Mouse (Mus musculus): ENCODE data around the gene Rwdd4a. TPM values are rescaled to one million over a fixed set of nuclear protein-coding genes. Genes with fewer than 3 reads are reported as not detected.

Rwdd4a gene
- total RNA-seq (2014; rRNA removed) (13.4 and 18.6 TPM in 2 replicates), polyA plus RNA-seq (2015; fragmentation: Nextera tagmentation; extraction: Ambion mirVana) (29.1 and 29.7 TPM in 2 replicates)

DNA sequence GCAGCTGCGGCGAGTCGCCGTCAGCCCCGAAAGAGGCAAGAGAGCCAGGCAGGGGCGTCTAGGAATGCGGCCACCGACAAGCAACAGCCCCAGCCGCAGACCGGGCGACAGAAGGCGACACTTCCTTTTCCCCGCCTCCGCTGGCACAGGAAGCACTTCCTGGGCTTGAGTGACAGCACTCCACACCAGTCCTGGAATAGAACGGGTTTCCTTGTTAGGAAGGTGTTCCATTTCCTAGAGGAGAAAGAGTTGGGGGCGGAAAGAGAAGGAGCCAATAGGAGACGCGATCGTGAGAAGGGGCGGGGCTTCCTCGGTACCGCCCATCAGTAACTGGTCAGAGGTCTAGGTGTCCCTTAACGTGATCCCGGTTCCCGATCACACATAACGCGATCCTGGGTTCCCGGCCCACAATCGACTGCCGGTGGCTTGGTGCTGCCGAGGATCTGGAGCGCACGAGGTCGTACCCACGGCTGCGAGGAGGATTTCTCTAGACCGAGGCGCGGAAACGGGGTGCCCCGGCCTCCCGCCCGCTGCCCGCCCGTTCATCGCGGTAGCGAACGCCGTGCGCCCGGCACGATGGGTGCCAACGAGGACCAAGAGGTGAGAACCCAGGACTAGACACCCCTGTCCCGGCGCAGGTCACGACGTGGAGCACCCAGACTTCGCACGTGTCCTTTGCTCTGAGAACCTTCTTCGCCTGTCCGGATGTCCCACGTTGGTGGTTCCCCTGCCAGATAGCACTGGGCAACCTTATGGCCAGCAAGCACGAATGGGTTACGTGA is at the start of gene Rwdd4a, which contains the start of gene Trappc11:
Rwdd4a (plus strand) TSS at position 321 of the 782 bp plus-strand sequence.
Trappc11 (minus strand) TSS at position 127 of the 782 bp plus-strand sequence.
- peak within 1 kb of the TSS; percentile 87 for H3K27ac ChIP-seq (ENCODE audit: low read depth, low read length)
- TF ChIP-seq CTCF (IDR thresholded peaks at IDR 0.05; ENCODE audit: low read depth) = no peak
- 2% methylated on average over 65 of the region's 65 CpGs for WGBS
- DNase-seq (peak; percentile 98), ATAC-seq (peak; percentile 100)
- H3K9ac ChIP-seq = peak within 1 kb of the TSS; percentile 83
- peaks cover 9% of the 10 kb centered on the region for H3K36me3 ChIP-seq (ENCODE audit: insufficient read depth)
- peaks cover 8% of the 10 kb centered on the region for H3K4me1 ChIP-seq (ENCODE audit: insufficient read depth)
- H3K27me3 ChIP-seq (ENCODE audit: insufficient read depth, low read length) = no peaks in the 10 kb centered on the region
- peak within 1 kb of the TSS; percentile 68 for H3K4me2 ChIP-seq (ENCODE audit: low read depth)
- peak within 1 kb of the TSS; percentile 81 for H3K4me3 ChIP-seq (ENCODE audit: low read depth, low read length)
- H3K9me3 ChIP-seq (ENCODE audit: low read length) = no peaks in the 10 kb centered on the region

DNA sequence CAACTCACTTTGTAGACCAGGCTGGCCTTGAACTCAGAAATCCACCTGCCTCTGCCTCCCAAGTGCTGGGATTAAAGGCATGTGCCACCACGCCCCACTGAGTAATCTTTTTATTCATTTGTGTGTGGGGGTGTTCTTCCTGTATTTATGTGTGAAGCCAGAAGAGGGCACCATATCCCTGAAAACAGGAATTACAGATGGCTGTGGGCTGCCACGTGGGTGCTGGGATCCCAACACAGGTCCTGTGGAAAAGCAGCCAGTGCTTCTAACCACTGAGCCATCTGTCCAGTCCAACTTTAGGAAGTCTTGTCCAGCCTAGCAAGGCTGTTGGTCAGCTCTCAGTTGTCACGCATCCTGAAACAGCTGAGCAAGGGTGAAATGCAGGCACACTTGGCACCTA is 46.2 kb upstream of the Rwdd4a start:
- DNase-seq = no peak
- Histone ChIP-seq H3K9me3 (ENCODE audit: low read length) (no peaks in the 10 kb centered on the region), H3K4me3 (ENCODE audit: low read depth, low read length) (no peak overlapping the region), H3K4me1 (ENCODE audit: insufficient read depth) (no peaks in the 10 kb centered on the region), H3K9ac (no peak overlapping the region), H3K36me3 (ENCODE audit: insufficient read depth) (peaks cover 25% of the 10 kb centered on the region), H3K27ac (ENCODE audit: low read depth, low read length) (no peak overlapping the region), H3K27me3 (ENCODE audit: insufficient read depth, low read length) (no peaks in the 10 kb centered on the region), H3K4me2 (ENCODE audit: low read depth) (no peak overlapping the region)
- no peak for TF ChIP-seq CTCF (IDR thresholded peaks at IDR 0.05; ENCODE audit: low read depth)
- ATAC-seq = no peak
- 91% methylated on average over 3 of the region's 3 CpGs for WGBS

DNA sequence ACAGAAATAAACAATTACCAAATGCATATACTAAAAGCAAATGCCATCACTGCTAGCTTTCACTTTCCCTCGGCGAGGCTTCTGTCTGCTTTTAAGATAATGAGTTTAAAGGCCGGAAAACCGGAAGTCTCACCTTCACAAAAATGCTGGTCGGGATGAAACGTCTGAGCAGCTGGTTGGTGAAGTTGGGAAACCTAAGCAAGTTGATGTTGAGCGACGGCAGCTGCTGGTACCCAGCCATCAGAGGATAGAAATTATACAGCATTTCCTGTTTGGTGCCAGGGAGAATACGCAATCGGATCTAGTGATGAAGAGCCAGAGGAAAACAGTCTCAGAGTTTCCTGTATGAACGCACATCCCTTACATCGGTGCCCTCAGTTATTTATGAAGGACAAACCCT is 40.4 kb upstream of the Rwdd4a start:
- H3K4me3 ChIP-seq (ENCODE audit: low read depth, low read length) = no peak overlapping the region
- H3K27ac ChIP-seq (ENCODE audit: low read depth, low read length) = no peak overlapping the region
- 94% methylated on average over 12 of the region's 12 CpGs for WGBS
- DNase-seq (no peak), ATAC-seq (no peak)
- no peak overlapping the region for H3K9ac ChIP-seq
- no peaks in the 10 kb centered on the region for H3K9me3 ChIP-seq (ENCODE audit: low read length)
- peaks cover 70% of the 10 kb centered on the region for H3K36me3 ChIP-seq (ENCODE audit: insufficient read depth)
- no peaks in the 10 kb centered on the region for H3K4me1 ChIP-seq (ENCODE audit: insufficient read depth)
- H3K4me2 ChIP-seq (ENCODE audit: low read depth) = no peak overlapping the region
- no peaks in the 10 kb centered on the region for H3K27me3 ChIP-seq (ENCODE audit: insufficient read depth, low read length)
- TF ChIP-seq CTCF (IDR thresholded peaks at IDR 0.05; ENCODE audit: low read depth) = no peak

DNA sequence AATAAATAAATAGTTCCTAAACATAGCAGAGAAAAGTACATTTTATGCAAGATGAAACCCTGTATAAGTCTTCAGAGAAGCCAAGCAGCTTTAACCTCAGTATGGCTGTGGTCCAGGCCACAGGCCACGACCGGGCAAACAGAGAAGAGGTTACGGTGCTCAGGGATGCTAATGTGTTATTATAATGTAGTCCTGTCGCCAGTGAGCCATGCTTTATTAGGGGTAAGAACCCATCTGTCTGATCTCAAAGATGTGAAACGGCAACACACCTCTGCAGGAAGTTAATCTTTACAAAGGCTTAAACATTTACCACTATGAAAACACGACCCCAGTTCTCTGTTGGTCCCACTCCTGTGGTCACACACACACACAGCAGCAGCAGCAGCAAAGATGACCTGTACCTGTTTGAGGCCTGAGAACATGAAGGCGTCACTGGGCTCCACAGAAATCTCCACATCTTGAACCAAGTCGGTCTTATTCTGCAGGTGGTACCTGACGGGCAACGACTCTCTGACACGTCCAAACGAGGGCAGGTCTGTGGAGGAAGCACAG is 38.8 kb upstream of the Rwdd4a start:
- Histone ChIP-seq H3K36me3 (ENCODE audit: insufficient read depth) (peaks cover 76% of the 10 kb centered on the region), H3K4me3 (ENCODE audit: low read depth, low read length) (no peak overlapping the region), H3K27me3 (ENCODE audit: insufficient read depth, low read length) (no peaks in the 10 kb centered on the region), H3K4me1 (ENCODE audit: insufficient read depth) (no peaks in the 10 kb centered on the region), H3K9ac (no peak overlapping the region), H3K27ac (ENCODE audit: low read depth, low read length) (no peak overlapping the region), H3K4me2 (ENCODE audit: low read depth) (no peak overlapping the region), H3K9me3 (ENCODE audit: low read length) (no peaks in the 10 kb centered on the region)
- 90% methylated on average over 12 of the region's 12 CpGs for WGBS
- ATAC-seq (no peak), DNase-seq (no peak)
- TF ChIP-seq CTCF (IDR thresholded peaks at IDR 0.05; ENCODE audit: low read depth) = no peak

DNA sequence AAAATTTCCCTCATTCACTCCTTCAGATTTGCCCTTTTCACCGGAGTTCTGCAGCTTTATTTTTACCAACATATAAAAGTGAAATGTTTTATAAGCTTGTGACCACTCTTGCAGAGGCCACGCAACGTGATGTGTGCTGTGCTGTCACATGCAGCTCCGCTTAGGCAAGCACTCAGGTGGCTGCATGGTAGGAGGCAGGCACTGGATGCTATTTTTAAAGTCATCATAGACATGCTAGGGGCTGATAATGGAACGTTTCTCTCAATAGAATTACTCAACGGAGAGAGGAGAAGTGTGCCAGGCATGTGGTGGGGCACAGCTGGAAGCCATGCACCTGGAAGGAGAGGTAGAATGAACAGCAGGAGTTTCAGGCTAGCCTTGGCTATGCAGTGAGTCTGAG is 38.0 kb upstream of the Rwdd4a start:
- ATAC-seq (no peak), DNase-seq (no peak)
- Histone ChIP-seq H3K27ac (ENCODE audit: low read depth, low read length) (no peak overlapping the region), H3K9ac (no peak overlapping the region), H3K9me3 (ENCODE audit: low read length) (no peaks in the 10 kb centered on the region), H3K36me3 (ENCODE audit: insufficient read depth) (peaks cover 80% of the 10 kb centered on the region), H3K4me2 (ENCODE audit: low read depth) (no peak overlapping the region), H3K27me3 (ENCODE audit: insufficient read depth, low read length) (no peaks in the 10 kb centered on the region), H3K4me3 (ENCODE audit: low read depth, low read length) (no peak overlapping the region), H3K4me1 (ENCODE audit: insufficient read depth) (no peaks in the 10 kb centered on the region)
- TF ChIP-seq CTCF (IDR thresholded peaks at IDR 0.05; ENCODE audit: low read depth) = no peak
- 83% methylated on average over 6 of the region's 6 CpGs for WGBS

DNA sequence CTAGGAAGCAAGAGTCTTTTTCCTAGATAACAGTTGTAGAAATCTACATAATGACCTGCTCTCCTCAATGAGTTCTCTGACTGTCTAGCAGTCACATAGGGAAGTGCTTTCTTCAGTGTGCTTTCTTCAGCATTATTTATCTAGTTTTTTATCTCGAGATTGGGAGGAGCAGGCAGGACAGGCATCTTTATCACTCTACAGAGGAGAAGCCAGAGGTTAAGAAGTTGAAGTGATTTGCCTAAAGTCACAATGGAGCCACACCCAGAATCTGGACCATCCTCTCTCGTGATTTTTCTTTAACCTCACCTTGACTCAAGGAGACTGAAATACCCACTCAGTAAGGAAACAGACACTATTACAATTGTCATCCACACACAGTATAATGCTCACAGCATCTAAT is 31.5 kb upstream of the Rwdd4a start:
- Histone ChIP-seq H3K27ac (ENCODE audit: low read depth, low read length) (no peak overlapping the region), H3K4me2 (ENCODE audit: low read depth) (no peak overlapping the region), H3K4me1 (ENCODE audit: insufficient read depth) (no peaks in the 10 kb centered on the region), H3K4me3 (ENCODE audit: low read depth, low read length) (no peak overlapping the region), H3K27me3 (ENCODE audit: insufficient read depth, low read length) (no peaks in the 10 kb centered on the region), H3K9me3 (ENCODE audit: low read length) (no peaks in the 10 kb centered on the region), H3K36me3 (ENCODE audit: insufficient read depth) (peaks cover 76% of the 10 kb centered on the region), H3K9ac (no peak overlapping the region)
- 81% methylated on average over 2 of the region's 2 CpGs for WGBS
- TF ChIP-seq CTCF (IDR thresholded peaks at IDR 0.05; ENCODE audit: low read depth) = no peak
- ATAC-seq (no peak), DNase-seq (no peak)

DNA sequence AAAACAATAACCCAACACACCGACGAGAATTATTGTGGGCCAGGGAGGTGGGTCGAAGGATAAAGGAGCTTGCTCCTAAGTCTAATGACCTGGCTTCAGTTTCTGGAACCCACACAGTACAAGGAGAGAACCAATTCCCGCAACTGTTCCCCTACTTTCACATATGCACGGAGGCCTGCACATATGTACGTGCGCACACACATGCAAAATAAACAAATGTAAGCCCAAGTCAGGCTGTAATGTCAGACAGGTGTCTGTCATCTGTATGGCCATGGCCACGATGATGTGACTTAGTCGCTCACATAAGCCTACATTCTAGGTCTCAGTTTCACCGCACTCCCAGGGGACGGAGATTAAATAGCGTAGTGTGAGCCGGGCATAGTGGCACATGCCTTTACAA is 30.9 kb upstream of the Rwdd4a start:
- H3K4me1 ChIP-seq (ENCODE audit: insufficient read depth) = no peaks in the 10 kb centered on the region
- ATAC-seq = no peak
- no peak overlapping the region for H3K27ac ChIP-seq (ENCODE audit: low read depth, low read length)
- WGBS = 96% methylated on average over 13 of the region's 13 CpGs
- no peaks in the 10 kb centered on the region for H3K27me3 ChIP-seq (ENCODE audit: insufficient read depth, low read length)
- no peaks in the 10 kb centered on the region for H3K9me3 ChIP-seq (ENCODE audit: low read length)
- H3K36me3 ChIP-seq (ENCODE audit: insufficient read depth) = peaks cover 75% of the 10 kb centered on the region
- no peak overlapping the region for H3K4me2 ChIP-seq (ENCODE audit: low read depth)
- no peak for DNase-seq
- no peak overlapping the region for H3K4me3 ChIP-seq (ENCODE audit: low read depth, low read length)
- no peak overlapping the region for H3K9ac ChIP-seq
- TF ChIP-seq CTCF (IDR thresholded peaks at IDR 0.05; ENCODE audit: low read depth) = no peak
